Mouse (Mus musculus) G1E (cell line): ENCODE measurements around the gene Plpp3. TPM values are rescaled to one million over a fixed set of nuclear protein-coding genes. Genes with fewer than 3 reads are reported as not detected.

Experiments used
- ATAC-seq: 2 replicates; pipeline ENCODE4 v1.8.0; 2016; ENCODE audit warnings: mild to moderate bottlenecking; ENCODE audit not compliant: insufficient number of reproducible peaks, poor library complexity, low FRiP score, severe bottlenecking; ENCODE audit errors: extremely low read depth
- DNase-seq: peaks from one replicate; pipeline ENCODE4 v3.0.0; 2012; ENCODE audit warnings: low spot score
- H3K27me3 ChIP-seq: 2 replicates; pipeline ENCODE4 v1.6.1; 2012; ENCODE audit warnings: mild to moderate bottlenecking, low read length, inconsistent platforms; ENCODE audit not compliant: insufficient read depth
- H3K36me3 ChIP-seq: replicated peaks from 2 replicates; pipeline ENCODE3; 2012; ENCODE audit warnings: mild to moderate bottlenecking, inconsistent platforms
- H3K4me1 ChIP-seq: 2 replicates; pipeline ENCODE4 v1.6.1; 2012; ENCODE audit warnings: low read depth, low read length, inconsistent platforms, mixed read lengths; ENCODE audit not compliant: insufficient read depth
- H3K4me3 ChIP-seq: 2 replicates; pipeline ENCODE4 v1.5.1; 2012; ENCODE audit warnings: low read depth, mild to moderate bottlenecking, inconsistent platforms, low read length, moderate library complexity, mixed read lengths
- H3K9me3 ChIP-seq: replicated peaks from 2 replicates; pipeline ENCODE4 v1.6.1; 2012; ENCODE audit warnings: inconsistent platforms
- CTCF ChIP-seq: IDR thresholded peaks from 2 replicates; pipeline ENCODE4 v1.5.1; 2012; ENCODE audit warnings: low read depth, low read length, inconsistent platforms, mixed read lengths
- GATA1 ChIP-seq: IDR thresholded peaks from 2 replicates; pipeline ENCODE4 v1.6.1; 2012; ENCODE audit warnings: borderline replicate concordance, low read length, inconsistent platforms, mixed read lengths
- GATA2 ChIP-seq: IDR thresholded peaks from 2 replicates; pipeline ENCODE4 v1.6.1; 2012; ENCODE audit warnings: low read depth, low read length, inconsistent platforms, borderline replicate concordance
- POLR2AphosphoS5 ChIP-seq: IDR thresholded peaks from 2 replicates; pipeline ENCODE4 v1.6.1; 2012; ENCODE audit warnings: low read depth, low read length, inconsistent platforms; ENCODE audit not compliant: insufficient replicate concordance
- TAL1 ChIP-seq: conservative IDR thresholded peaks from 2 replicates; pipeline ENCODE4 v1.6.1; 2012; ENCODE audit warnings: low read depth, low read length, inconsistent platforms, mixed read lengths
- polyA plus RNA-seq: library from polyadenylated mRNA; stranded (reverse); fragments of >175 nt; gene quantifications from 2 replicates; pipeline ENCODE4 v1.2.3, GENCODE M21; 2012
- total RNA-seq, 2 experiments: library from RNA; stranded (forward) in 1 of 2; stranded (reverse) in 1 of 2; fragments of 200-1000 nt in 1 of 2; fragments of >200 nt in 1 of 2; fragmentation: Nextera tagmentation in 1 of 2; gene quantifications; 2 replicates each; pipeline ENCODE4 v1.2.3; 2014 to 2017

Gene Plpp3
- total and polyA plus RNA-seq, 3 experiments, result not detected

DNA sequence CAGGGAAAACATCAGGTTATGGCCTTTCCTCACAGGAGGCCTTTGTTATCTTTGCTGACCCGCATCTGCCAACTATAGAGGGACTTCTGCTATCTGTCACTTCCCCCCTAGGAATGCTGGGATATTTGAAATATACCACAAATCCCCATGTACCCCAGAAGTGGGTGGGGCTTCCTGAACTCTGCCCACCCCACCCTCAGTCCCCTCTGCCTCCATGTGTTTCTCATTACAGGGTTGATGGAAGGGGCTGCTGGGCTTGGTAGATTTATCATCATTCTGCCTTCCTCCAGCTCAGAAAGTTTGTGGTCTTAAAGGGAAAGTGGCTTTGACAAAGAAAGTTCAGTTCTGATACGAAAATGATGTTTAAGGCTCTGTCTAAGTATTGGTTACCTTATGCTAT is 103.2 kb downstream of the Plpp3 start:
- H3K4me3 ChIP-seq, result no peak overlapping the region
- TF ChIP-seq POLR2AphosphoS5, result no peak
- TF ChIP-seq GATA1, result no peak
- no peak for TF ChIP-seq CTCF
- TF ChIP-seq GATA2, result no peak
- TF ChIP-seq TAL1, result no peak
- DNase-seq, result no peak
- no peaks in the 10 kb centered on the region for H3K27me3 ChIP-seq
- no peaks in the 10 kb centered on the region for H3K4me1 ChIP-seq
- no peaks in the 10 kb centered on the region for H3K36me3 ChIP-seq
- H3K9me3 ChIP-seq, result peaks cover 70% of the 10 kb centered on the region
- ATAC-seq, result no peak

DNA sequence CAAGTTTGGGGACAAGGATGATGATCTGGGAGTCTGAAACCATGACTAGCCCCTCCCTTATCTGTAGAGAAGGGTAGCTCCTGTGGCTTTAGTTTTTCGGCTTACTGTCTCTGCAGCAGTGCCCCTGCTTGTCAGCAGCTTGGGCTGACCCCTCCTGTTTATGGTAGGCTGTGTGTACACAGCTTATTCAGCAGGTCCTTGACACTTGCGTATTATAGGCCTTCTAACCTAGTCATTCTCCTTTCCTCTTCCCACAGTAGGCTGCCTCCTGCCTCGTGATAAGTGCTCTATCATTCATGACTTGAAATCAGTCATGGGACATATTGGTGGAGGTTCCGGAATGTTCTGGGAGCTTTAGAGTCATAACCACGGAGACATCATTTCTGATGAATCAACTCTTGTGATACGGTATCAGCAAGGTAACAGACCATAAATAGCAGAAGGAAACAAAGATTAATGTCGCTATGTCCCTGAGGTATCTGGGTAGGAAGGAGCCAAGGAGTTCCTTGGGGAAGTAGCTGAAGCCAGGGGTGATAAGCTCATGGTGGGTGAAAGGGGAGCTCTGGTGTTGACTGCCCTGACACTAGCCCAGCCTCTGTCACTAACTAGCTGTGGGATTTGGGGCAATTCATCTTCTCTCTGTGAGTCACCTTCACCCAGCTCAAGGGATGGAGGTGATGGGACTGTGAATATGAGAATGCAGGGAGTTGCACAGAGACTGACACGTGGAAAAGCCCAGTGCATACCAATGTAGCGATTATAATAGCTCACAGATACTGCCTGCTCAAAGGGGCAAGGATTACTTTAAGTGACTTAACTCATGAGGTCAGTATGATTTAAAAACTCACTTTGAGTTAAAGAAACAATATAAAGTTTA is 104.0 kb downstream of the Plpp3 start:
- H3K36me3 ChIP-seq, result no peaks in the 10 kb centered on the region
- no peaks in the 10 kb centered on the region for H3K27me3 ChIP-seq
- no peak overlapping the region for H3K4me3 ChIP-seq
- no peak for DNase-seq
- H3K9me3 ChIP-seq, result peaks cover 75% of the 10 kb centered on the region
- no peaks in the 10 kb centered on the region for H3K4me1 ChIP-seq
- ATAC-seq, result no peak
- TF ChIP-seq GATA2 (no peak), TAL1 (no peak)

DNA sequence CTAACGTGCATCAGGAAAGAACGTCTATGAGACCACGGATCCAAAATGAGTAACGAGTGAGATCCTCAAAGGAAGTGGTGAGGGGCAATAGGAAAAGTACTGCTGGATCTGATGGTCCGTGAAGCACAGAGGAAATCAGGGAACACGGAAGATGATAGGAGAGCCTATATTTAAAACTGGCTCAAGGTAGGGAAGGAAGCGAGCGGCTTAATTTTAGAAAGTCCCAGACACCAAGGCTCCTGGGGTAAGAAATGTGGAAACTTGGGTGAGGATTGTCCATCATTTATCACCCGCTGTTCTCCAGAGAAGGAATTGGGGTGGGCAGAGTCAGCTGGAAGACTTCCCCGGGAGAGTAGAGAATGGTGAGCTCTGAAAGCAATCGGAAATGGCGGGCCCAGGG is 105.2 kb downstream of the Plpp3 start:
- no peaks in the 10 kb centered on the region for H3K36me3 ChIP-seq
- H3K9me3 ChIP-seq, result peaks cover 73% of the 10 kb centered on the region

GRCm38 (mm10) chr4:105263600-105263999 is 106.5 kb downstream of the Plpp3 start:
- H3K36me3 ChIP-seq, result no peaks in the 10 kb centered on the region
- H3K27me3 ChIP-seq, result no peaks in the 10 kb centered on the region
- H3K4me3 ChIP-seq, result no peak overlapping the region
- ATAC-seq (no peak), DNase-seq (no peak)
- peaks cover 69% of the 10 kb centered on the region for H3K9me3 ChIP-seq
- TF ChIP-seq POLR2AphosphoS5, result no peak
- TF ChIP-seq GATA1, result no peak
- TF ChIP-seq TAL1, result no peak
- no peak for TF ChIP-seq GATA2
- TF ChIP-seq CTCF, result no peak
- H3K4me1 ChIP-seq, result no peaks in the 10 kb centered on the region

More for the DNA sequence above, 105.2 kb downstream of the Plpp3 start:
- ATAC-seq (no peak), DNase-seq (no peak)
- H3K27me3 ChIP-seq, result no peaks in the 10 kb centered on the region
- H3K4me1 ChIP-seq, result no peaks in the 10 kb centered on the region
- no peak overlapping the region for H3K4me3 ChIP-seq
- TF ChIP-seq POLR2AphosphoS5 (no peak), GATA1 (no peak)

DNA sequence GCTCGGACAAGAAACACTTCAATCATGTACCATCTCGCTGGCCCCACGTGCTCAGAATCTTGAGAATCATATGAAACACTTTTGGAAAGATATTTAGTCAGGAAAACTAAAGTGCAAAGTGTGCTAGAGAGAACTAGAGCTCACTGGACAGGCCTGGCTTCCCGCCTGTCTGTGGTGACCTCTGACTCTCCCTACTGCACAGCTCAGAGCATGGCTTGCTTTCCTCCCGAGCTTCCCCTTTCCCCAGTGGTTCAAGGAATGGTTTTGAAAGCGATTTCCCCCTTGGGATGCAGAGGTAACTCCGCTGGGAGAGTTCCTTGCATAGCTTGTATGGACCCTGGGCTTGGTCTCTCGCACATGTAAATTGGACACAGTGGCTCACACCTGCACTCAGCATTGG is 107.9 kb downstream of the Plpp3 start:
- ATAC-seq (no peak), DNase-seq (no peak)
- H3K36me3 ChIP-seq, result no peaks in the 10 kb centered on the region
- TF ChIP-seq GATA2, result no peak
- TF ChIP-seq TAL1, result no peak
- TF ChIP-seq POLR2AphosphoS5, result no peak
- TF ChIP-seq GATA1, result no peak
- TF ChIP-seq CTCF, result no peak
- H3K4me1 ChIP-seq, result no peaks in the 10 kb centered on the region
- peaks cover 61% of the 10 kb centered on the region for H3K9me3 ChIP-seq
- H3K27me3 ChIP-seq, result no peaks in the 10 kb centered on the region
- H3K4me3 ChIP-seq, result no peak overlapping the region

- H3K27me3 ChIP-seq, result no peaks in the 10 kb centered on the region
- H3K36me3 ChIP-seq, result no peaks in the 10 kb centered on the region
- H3K9me3 ChIP-seq, result peaks cover 58% of the 10 kb centered on the region
- no peak for ATAC-seq
- no peak overlapping the region for H3K4me3 ChIP-seq
- H3K4me1 ChIP-seq, result no peaks in the 10 kb centered on the region
- TF ChIP-seq GATA1 (no peak), CTCF (no peak), POLR2AphosphoS5 (no peak), GATA2 (no peak), TAL1 (no peak)
- DNase-seq, result no peak
These were observed 108.5 kb downstream of the Plpp3 start for GRCm38 (mm10) chr4:105265678-105266077.
